Mouse (Mus musculus) granulocyte monocyte progenitor cell, adult 5-6 weeks (primary cell): ENCODE results near the gene Foxp1. TPM values are rescaled to one million over a fixed set of nuclear protein-coding genes. Genes with fewer than 3 reads are reported as not detected.
A peak's percentile ranks its signal among the peaks of the same experiment; 100 is the strongest.

ENCODE experiments used
- ATAC-seq: replicated peaks from 2 replicates; pipeline ENCODE4 v1.8.0; 2016; ENCODE audit warnings: mild to moderate bottlenecking, moderate TSS enrichment, inconsistent platforms; ENCODE audit not compliant: poor library complexity, severe bottlenecking
- total RNA-seq, 2 experiments: library from RNA; stranded (forward) in 1 of 2; stranded (reverse) in 1 of 2; fragments of 200-712, 200-1000 nt in 1 of 2; fragments of >200 nt in 1 of 2; fragmentation: Nextera tagmentation in 1 of 2; gene quantifications; 2 replicates each; pipeline ENCODE4 v1.2.3; 2014 to 2017

The Foxp1 gene
- total RNA-seq, 2 experiments from 2014 or later: 68.5 to 128 TPM

DNA sequence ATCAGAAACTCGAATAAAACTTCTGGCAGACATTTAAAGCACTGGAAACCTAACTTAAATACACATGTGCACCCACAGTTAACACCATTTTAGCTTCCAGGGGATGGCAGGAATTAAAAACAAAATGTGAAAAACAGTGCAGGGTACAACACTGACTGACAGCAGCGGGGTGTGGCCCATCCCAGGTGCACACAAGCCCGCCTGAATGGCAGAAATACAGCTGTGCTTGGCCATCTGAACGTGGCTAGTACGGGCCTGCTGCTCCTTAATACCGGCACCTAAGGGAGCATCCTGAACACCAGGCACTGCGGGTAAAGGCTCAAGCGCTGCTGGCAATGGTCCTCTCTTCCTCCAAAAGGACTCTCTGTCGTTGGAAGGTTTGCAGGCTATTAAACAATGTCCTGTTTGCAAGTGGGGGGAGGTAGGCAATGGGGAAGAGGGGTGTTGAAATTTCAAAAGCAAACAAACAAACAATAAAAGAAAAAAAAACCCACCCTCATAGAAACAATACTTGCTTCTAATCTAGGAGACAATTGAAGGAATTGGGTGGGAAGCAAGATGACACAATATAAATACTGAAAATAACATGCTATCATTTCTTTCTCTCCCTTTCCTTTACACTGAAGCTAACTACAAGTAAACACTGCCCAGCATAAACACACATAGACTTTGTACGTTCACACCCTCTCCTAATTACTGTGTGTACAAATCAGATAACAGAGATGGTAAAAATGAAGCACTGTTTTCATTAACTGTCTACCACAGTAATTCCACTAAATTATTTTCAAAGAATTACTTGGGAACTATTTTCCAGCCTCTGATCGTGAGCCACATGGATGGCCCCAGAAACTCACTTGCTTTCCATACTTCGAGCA, 501.7 kb downstream of the Foxp1 start:
- ATAC-seq: no peak

DNA sequence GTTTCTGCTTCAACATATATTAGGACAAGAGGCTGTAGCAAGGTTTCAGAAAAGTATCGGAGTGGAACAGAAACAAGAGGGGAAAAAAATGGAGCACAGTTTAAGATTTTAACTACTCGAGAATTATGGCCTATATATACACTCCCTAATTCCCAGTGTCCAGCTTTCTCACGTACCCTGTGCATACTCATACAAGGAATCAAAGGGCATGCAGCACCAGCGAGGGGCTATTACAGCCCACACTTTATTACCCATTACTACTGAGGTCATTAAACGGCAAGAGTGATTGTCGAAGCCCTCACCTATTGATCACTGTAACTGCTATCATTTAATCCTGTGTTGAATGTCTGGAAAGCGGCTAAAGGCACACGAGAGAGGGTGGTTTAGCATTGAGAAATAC, 502.8 kb downstream of the Foxp1 start:
- no peak for ATAC-seq

DNA sequence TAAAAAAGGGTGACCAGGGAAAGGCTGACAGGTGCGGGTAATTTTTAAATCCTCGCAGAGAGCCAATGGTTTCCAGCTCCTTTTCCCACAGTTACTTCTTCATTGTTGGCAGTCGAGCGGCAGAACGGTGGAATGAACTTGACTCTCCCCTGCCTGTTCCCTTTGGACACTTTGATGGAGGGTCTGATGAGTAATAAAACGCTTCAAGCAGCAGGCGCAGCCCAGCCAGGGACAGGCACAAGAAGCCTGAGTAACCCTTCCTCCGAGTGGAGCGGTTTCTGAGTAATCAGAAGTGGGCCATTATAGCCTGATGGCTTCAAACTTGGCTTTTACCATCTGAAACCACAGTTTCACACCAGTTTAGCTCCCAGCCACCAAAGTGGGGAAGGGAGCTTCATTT, 503.3 kb downstream of the Foxp1 start:
- ATAC-seq: no peak

DNA sequence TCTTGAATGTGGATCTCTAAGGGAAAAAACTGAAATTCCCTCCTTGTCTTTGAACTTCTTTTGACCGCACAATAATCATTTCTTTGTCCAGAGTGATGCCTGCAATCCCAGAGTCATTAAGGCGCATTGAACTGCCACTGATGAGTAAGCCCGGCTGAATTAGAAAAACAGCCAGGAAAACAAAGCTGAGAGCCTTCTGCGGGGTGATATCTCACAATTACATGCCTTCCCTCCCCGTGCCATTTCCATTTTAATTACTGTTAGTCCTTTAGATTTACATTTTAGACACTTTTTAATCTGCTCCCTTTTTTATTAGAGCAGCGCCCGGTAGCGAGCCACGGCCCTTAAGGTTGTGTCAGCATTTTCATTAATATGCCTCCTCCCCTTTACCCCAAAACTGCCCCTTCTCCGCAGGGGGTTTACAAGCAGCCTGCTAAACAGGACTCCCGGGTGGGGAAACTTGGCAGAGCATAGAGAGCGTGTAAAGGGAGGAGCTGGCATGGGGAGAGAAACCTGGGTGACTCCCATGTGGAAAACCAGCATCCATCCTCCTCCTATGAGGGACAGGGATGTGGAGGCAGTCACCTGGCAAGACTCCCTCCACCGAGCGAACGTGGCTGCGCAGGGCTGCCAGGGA, 508.5 kb downstream of the Foxp1 start:
- no peak for ATAC-seq

DNA sequence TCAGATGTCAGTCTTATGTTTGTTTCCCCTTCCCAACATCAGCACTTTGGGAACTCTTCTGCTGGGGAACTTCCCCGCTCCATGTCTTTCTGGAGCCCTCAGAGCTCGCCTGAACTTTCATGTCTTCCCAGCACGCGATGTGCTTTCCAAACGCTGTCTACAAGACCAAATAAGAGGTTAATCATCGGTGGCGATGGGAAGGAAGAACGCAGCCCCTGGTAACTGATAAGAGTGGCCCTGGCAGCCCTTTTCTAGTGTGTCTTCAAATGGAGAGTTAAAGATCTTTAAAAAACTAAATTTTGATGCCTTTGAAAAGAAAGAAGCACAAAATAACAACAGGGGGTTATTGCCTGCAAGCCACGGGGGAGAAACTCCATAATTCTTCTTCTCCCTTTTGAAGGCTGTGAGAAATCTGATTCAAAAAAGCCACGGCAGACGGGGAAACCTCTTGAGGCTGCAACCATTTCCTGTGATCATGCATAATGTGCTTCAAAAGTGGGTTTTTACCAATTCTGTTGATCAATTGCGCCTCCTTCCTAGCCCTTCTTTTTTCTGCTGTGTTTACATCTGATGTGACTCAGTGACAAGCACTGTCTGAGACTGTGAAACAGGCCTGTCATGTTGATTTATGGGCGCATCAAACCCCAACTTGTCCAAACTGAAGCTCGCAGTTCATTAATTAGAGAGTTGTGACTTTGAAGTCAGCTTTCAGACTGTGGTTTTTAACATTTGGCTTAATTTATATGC, 509.2 kb downstream of the Foxp1 start:
- no peak for ATAC-seq

DNA sequence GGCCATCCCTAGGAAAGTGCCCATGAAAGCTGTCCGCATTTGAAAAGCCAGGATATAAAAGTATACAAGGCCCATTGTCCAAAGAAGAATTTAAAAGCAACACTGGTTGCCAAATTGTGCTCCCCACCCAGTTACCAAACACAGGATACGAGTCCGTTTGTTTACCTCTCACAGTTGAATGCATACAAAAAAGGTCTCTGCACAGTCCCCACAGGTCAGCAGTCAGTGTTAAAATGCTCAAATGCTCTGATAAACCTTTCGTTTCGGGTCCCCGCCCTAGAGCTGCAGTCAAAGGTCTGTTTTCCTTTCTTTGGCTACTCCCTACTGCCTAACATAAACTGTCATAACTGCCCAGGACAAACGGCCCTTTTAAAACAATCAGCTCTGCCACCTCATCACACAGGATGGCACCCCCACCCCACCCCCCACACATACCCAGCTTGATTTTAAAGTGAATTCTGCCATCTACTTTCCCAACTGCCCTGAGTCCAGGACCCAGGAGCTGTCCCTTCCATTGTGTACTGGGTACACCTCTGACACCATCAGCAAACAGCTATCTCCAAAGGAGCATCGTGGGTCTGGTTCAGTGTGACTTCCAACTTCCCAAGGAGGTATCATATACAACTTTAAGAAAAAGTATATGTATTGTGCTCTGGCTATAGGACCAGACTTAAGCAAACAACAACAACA, 510.5 kb downstream of the Foxp1 start:
- ATAC-seq: no peak

DNA sequence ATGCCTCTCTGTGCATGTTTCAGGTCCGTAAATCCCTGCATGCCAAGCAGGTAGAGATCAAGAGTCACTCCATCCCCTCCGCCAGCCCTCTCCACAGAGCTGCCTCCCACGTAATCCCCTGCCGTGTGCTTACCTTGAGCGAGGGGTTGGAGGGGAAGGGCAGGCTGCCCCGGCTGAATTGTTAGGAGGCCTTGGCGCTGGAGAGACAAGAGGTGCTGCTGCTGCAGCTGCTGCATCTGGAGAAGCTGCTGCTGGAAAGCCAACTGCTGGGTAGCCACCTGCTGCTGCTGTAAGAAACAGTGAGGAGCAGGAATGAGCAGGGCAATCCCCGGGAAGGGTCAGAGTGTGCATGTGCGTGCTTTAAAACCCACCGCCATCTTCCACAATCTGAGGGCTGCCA, 512.8 kb downstream of the Foxp1 start:
- no peak for ATAC-seq

DNA sequence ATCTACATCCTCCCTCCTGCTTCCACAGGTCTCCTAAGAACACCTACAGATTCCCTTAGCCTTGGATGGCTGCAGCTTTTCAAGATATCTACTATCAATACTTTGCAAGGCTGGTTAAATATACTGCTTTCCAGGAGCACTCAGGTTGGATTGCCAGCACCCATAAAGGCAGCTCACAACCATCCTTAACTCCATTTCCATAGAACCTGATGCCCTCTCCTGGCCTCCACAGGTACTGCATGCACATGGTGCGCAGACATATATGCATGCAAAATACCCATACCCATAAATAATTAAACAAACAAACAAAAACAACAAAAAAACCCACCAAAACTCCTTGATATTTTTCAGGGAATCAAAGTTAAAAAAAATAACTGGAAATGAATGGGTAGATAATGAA, 514.0 kb downstream of the Foxp1 start:
- no peak for ATAC-seq

DNA sequence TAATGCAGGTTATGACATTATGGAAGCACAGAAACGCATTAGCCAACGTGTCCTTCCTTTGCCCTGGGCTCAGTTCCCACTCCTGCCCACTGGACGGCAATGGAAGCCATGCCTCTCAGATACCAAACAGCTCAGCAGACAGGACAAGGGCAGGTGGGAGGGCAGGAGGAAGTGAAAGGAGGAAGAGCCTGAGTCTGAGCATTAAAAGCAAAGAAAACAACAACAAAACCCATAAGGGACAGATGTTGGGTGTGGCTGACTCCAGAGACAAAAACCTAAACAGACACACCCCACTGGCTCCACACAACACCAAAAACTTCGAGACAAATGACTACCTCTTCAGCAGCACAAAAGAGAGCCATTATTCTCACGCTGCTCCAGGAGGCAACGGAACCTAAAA, 515.0 kb downstream of the Foxp1 start:
- peak; percentile 83 for ATAC-seq

DNA sequence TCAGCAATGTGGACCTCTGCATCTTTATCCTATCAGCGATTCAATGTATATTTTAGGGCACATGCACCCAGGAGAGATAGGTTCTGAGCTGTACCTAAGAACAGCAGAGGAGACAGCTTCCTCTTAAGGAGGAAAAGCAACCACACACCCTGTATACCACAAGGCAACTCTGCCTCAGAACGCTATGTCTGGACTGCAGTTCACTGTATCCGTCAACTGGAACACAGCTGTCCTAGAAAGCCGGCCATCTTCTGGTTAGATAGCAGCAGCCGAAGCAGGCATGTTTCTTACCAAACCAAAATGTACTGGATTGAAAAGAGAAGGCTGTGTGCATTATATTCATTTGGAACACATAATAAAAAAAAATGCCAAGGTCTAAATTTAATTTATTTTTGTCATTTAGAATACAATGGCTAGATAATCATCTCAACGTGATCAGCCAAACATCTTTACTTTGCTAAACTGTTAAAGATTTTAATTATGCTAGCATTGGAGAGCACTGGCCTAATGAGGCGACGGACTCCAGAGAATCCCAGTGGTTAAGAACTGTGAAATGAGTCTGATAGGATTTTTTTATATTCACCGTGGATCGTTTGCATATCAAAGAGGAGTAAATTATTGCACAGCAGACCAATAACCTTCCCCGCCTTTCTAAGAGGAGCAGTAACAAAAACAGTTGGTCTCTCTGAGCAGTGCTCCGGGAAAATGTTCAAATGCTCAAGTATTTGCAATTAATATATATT, 518.1 kb downstream of the Foxp1 start:
- ATAC-seq: no peak

DNA sequence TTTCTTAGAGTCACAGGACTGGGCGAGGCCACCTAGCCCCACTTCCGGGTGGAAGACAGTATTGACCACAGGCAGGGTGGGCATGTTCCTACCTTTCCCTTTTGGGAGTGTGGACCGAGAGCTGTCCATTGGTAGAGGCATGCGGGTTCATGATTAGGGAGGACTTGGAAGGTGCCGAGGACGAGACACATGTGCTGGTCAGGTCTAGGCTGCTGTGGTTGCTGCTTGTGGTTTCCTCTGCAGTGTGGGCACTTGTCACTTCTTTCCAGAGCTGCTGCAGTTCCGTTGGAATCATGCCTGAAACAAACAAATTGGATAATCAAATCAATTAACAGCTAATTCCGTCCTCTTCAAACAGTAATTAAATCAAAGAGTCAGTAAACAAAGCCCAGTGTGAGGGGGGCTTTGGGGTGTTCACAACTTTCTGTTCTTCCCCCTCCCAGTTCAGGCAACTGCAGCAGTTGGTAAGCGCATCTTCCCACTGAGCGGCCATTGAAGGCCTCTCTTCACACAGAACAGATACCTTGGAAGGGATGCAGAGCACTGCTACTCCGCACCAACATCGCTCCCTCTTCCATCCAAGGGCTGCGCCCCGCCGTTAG, 519.3 kb downstream of the Foxp1 start:
- 0 out of 2 replicates have a peak, but pooled peaks have one; percentile 10 for ATAC-seq

DNA sequence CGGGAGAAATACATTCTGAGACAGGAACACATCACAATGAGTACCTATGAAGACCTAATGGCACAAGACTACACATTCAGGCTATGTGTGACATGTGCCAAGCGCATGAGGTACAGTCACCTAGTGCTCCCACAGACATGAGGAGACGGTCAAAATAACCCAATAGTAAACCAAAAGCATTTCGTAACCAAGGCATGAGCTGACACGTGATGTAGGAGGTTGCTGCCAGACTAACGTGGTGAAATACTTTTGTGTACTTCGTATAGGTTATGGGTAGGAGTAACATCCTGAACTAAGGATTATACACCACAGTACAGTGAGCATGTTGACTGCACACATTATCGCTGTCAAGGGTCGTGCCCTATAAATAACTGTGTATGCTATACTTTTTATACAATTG, 520.9 kb downstream of the Foxp1 start:
- ATAC-seq: peak; percentile 71

DNA sequence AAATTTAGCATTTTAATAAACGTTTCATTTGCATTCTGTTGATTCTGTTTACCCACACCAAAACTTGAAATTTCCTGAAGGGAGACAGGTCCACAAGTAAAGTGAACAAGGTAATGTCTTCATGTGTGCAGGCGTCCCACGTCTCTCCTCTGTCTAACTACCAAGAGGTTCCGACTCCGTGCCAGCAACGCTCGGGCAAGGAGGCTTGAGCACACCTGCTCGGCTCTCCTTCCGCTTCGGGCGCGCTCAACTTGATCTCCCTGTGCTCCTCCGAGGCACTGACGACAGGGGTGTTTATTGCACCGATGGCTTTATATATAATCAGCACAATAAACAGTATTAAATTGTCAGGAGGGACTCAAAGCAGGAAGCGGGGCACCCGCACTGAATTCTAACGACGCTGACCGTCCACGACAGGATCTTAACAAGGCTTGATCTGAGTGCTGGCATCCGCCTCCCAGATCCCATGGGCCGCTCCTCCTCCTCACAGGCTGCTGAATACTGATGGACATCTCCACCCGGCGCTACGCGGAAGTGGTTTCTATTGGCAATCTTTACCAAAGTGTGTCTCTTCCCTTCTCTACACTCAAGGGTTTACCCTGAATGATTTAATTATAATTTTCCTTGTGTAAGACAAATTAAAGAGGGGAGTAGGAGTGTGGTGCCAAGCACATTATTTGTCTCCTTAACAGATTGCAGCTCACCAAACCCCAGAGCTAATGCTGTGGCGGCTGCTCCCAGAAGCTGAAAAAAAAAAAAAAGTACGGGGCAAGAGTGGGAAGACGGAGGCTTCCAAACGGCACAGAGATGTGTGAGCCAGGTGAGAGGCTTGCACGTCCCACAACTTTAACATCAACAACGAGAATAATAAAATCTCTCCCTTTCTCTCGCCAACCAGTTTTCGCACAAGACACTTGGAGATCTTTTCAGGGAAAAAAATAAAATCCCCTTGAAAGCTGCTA, 523.3 kb downstream of the Foxp1 start:
- no peak for ATAC-seq

DNA sequence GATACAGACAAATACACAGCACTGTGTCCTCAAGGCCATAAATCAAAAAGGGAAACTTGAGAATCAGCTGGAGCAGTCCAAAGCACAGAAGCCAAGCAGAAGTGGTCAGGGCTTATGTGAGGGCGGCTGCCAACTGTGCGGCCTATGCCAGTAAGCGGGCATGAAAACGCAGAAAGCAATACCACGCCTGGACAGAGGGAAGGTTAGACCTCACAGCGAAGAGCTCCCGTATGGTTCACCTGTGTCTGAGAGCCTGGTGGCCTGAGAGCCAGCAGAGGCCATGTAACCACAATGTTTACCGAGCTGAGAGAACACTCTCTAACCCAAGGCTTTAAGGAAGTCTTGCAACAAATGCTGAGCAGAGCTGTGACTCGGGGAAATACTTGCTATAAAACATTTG, 524.8 kb downstream of the Foxp1 start:
- peak; percentile 48 for ATAC-seq

DNA sequence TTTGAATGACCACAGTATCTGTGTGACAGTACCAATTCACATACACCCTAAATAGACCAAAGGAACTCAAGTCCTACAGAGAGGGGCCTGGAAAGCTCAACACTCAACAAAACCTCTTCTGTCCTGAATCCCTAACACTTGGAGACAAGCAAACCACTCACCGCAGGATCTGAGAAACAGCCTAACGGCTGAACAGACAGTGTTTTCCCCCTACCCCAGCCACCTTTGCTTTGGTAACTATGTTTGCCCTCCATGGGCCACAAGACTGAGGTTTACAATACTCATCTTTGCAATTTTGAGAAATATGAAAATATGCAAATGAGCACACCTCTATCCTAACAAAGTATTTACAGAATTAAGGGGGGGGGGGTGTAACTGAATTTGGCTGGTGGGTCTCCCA, 525.7 kb downstream of the Foxp1 start:
- ATAC-seq: no peak

DNA sequence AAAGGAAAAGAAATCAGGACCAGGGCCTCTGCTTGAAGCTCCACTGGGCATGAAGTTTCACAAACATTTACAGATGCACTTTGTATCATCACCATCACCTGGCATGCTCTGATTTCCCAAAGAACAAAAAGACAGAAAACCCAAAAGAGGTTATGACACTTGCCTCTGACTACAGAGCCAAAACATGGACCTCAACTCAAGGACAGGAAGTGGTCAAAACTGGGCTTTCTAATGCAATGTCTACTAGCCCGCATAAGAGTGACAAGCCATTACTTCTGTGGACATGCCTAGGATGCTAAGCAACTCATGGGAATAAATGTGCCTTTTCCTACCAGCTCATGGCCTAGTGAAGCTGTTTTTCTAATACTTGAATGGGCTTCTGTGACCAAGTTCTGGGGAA, 526.2 kb downstream of the Foxp1 start:
- ATAC-seq: peak; percentile 25; the same call in 1 of the 2 replicates

DNA sequence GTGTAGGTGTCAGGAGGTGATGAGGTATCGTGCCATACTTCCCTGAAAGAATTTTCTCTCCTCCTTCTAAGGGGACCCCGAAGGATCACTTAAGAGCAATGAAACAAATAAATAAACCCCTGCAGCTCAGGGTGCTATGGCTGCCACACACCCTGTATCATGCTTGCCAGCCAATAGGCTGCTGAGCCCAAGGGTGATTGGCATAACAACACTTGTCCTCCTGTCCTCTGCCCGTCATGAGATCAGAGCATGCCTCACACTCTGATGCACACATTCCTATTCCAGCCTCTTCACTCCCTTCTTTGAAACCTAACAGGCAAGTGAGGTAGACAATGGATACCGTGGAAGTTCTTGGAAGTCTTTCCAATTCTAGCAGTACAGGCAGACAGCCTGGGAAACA, 526.8 kb downstream of the Foxp1 start:
- ATAC-seq: no peak

DNA sequence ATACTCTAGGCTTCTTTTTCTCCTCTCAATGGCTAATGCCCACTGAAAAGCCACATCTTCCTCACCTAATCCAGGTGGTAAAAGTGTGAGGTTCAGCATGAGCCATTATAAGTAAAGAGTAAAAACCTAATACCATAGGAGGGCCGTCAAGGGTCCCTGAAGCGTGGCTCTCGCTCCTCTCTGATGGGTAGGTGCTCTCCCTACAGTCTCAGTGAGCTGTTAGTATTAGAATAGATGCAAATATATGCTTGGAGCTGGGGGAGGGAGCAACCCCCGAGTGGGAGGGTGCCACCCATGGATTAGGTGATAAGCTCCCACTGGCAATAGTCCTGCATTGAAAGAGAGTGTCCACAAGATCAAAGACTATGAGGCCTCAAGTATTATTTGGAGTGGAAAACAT, 527.6 kb downstream of the Foxp1 start:
- no peak for ATAC-seq
